Mouse (Mus musculus) erythroblast, embryonic 14.5 days (primary cell): Measurements from ENCODE around the gene Itm2b. TPM values are rescaled to one million over a fixed set of nuclear protein-coding genes. Genes with fewer than 3 reads are reported as not detected.

Experiments used
- H3K27me3 ChIP-seq: 2 replicates; pipeline ENCODE4 v1.6.1; 2012; ENCODE audit warnings: inconsistent platforms; ENCODE audit not compliant: control insufficient read depth
- H3K36me3 ChIP-seq: 2 replicates; pipeline ENCODE4 v1.6.1; 2012; ENCODE audit warnings: mild to moderate bottlenecking, inconsistent platforms; ENCODE audit not compliant: control insufficient read depth
- H3K4me1 ChIP-seq: 2 replicates; pipeline ENCODE4 v1.6.1; 2012; ENCODE audit warnings: inconsistent platforms; ENCODE audit not compliant: control insufficient read depth
- H3K4me3 ChIP-seq: replicated peaks from 2 replicates; pipeline ENCODE3; 2012; ENCODE audit warnings: moderate library complexity, mild to moderate bottlenecking, inconsistent platforms
- H3K9me3 ChIP-seq: 2 replicates; pipeline ENCODE4 v1.6.1; 2012; ENCODE audit warnings: low read length, inconsistent platforms, mixed read lengths; ENCODE audit not compliant: control insufficient read depth
- GATA1 ChIP-seq: IDR thresholded peaks from 2 replicates; pipeline ENCODE4 v1.6.1; 2012; ENCODE audit warnings: low read length, inconsistent platforms, mixed read lengths
- TAL1 ChIP-seq: IDR thresholded peaks from 3 replicates; pipeline ENCODE4 v1.6.1; 2012; ENCODE audit warnings: low read length, inconsistent platforms, mixed read lengths
- polyA plus RNA-seq: library from polyadenylated mRNA; stranded (reverse); fragments of >175 nt; gene quantifications from 2 replicates; pipeline ENCODE4 v1.2.3, GENCODE M21; 2012

Itm2b gene
- polyA plus RNA-seq = 9.4 and 10.0 TPM in 2 replicates

- Histone ChIP-seq H3K4me1 (peaks cover 49% of the 10 kb centered on the region), H3K4me3 (peak within 1 kb of the TSS; percentile 74), H3K27me3 (no peaks in the 10 kb centered on the region), H3K9me3 (no peaks in the 10 kb centered on the region), H3K36me3 (peaks cover 25% of the 10 kb centered on the region)
- TF ChIP-seq GATA1 (no peak), TAL1 (no peak)
Measured at GRCm38 (mm10) chr14:73384913-73385719, at the start of gene Itm2b. Gene Itm2b, minus strand, starts transcription at chr14:73385289.

GRCm38 (mm10) chr14:73433487-73433886 lies 48.4 kb upstream of the Itm2b start:
- no peaks in the 10 kb centered on the region for H3K9me3 ChIP-seq
- no peak overlapping the region for H3K4me3 ChIP-seq
- no peaks in the 10 kb centered on the region for H3K27me3 ChIP-seq
- TF ChIP-seq GATA1 (no peak), TAL1 (no peak)
- no peaks in the 10 kb centered on the region for H3K4me1 ChIP-seq
- no peaks in the 10 kb centered on the region for H3K36me3 ChIP-seq

- no peak overlapping the region for H3K4me3 ChIP-seq
- no peak for TF ChIP-seq GATA1
- no peaks in the 10 kb centered on the region for H3K27me3 ChIP-seq
- H3K36me3 ChIP-seq = no peaks in the 10 kb centered on the region
- no peaks in the 10 kb centered on the region for H3K4me1 ChIP-seq
- no peaks in the 10 kb centered on the region for H3K9me3 ChIP-seq
Measured at GRCm38 (mm10) chr14:73430571-73430970, 45.5 kb upstream of the Itm2b start.

- no peaks in the 10 kb centered on the region for H3K27me3 ChIP-seq
- H3K9me3 ChIP-seq = no peaks in the 10 kb centered on the region
- TF ChIP-seq GATA1 = no peak
- TF ChIP-seq TAL1 = no peak
Measured at GRCm38 (mm10) chr14:73425571-73426041, 40.5 kb upstream of the Itm2b start.

GRCm38 (mm10) chr14:73424961-73425360 lies 39.9 kb upstream of the Itm2b start:
- TF ChIP-seq GATA1 = no peak

More at GRCm38 (mm10) chr14:73425571-73426041, 40.5 kb upstream of the Itm2b start:
- H3K4me1 ChIP-seq = no peaks in the 10 kb centered on the region
- no peak overlapping the region for H3K4me3 ChIP-seq
- H3K36me3 ChIP-seq = no peaks in the 10 kb centered on the region

GRCm38 (mm10) chr14:73423542-73423941 lies 38.5 kb upstream of the Itm2b start:
- Histone ChIP-seq H3K4me3 (no peak overlapping the region), H3K9me3 (no peaks in the 10 kb centered on the region), H3K36me3 (no peaks in the 10 kb centered on the region), H3K4me1 (peaks cover 2% of the 10 kb centered on the region; the same call in 1 of the 2 replicates), H3K27me3 (no peaks in the 10 kb centered on the region)
- TF ChIP-seq GATA1 (no peak), TAL1 (no peak)

More at GRCm38 (mm10) chr14:73424961-73425360, 39.9 kb upstream of the Itm2b start:
- Histone ChIP-seq H3K27me3 (no peaks in the 10 kb centered on the region), H3K4me3 (no peak overlapping the region), H3K36me3 (no peaks in the 10 kb centered on the region), H3K9me3 (no peaks in the 10 kb centered on the region), H3K4me1 (peaks cover 2% of the 10 kb centered on the region; the same call in 1 of the 2 replicates)

GRCm38 (mm10) chr14:73422621-73423020 lies 37.5 kb upstream of the Itm2b start:
- H3K36me3 ChIP-seq = no peaks in the 10 kb centered on the region
- H3K4me1 ChIP-seq = peaks cover 2% of the 10 kb centered on the region; the same call in 1 of the 2 replicates
- TF ChIP-seq GATA1 (no peak), TAL1 (no peak)
- no peaks in the 10 kb centered on the region for H3K27me3 ChIP-seq
- H3K4me3 ChIP-seq = no peak overlapping the region
- H3K9me3 ChIP-seq = no peaks in the 10 kb centered on the region

GRCm38 (mm10) chr14:73421580-73421979 lies 36.5 kb upstream of the Itm2b start:
- no peak for TF ChIP-seq GATA1
- no peak for TF ChIP-seq TAL1
- Histone ChIP-seq H3K4me1 (peaks cover 2% of the 10 kb centered on the region; the same call in 1 of the 2 replicates), H3K9me3 (no peaks in the 10 kb centered on the region), H3K36me3 (no peaks in the 10 kb centered on the region), H3K4me3 (no peak overlapping the region), H3K27me3 (no peaks in the 10 kb centered on the region)

GRCm38 (mm10) chr14:73420138-73420745 lies 35.2 kb upstream of the Itm2b start:
- no peaks in the 10 kb centered on the region for H3K27me3 ChIP-seq
- TF ChIP-seq GATA1 (no peak), TAL1 (no peak)
- H3K4me1 ChIP-seq = peaks cover 2% of the 10 kb centered on the region; the same call in 1 of the 2 replicates
- no peaks in the 10 kb centered on the region for H3K9me3 ChIP-seq
- H3K4me3 ChIP-seq = no peak overlapping the region
- H3K36me3 ChIP-seq = no peaks in the 10 kb centered on the region
